ENCODE assay signal across 8 mouse cellular contexts in the genomic region with DNA sequence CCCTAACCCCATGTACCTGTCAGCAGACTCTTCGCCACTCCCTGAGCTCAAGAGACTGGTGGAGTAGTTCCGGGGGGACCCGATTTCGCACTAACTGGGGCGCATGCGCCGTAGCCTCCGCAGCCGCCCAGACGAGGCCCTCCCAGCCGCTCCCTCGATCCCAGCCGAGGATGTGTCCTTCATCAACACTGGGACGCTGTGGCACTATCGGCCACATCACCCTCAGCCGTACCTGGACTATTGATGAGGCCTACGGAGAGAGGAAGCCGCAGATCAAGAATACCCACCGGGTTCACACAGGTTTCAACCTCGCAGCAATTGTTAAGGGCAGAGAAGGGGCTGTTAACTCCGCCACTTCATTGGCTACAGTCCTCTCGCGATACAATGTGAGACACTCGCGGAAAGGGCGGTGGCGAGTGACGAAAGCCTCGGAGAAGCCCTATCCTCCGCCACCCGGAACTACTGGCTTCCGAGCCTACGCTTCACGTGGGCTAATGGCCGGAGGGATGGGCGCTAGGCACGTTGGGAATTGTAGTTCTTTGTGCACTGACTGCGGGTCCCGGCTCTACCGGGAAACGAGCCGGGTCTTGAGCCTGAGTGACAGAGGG. TPM values are rescaled to one million over a fixed set of nuclear protein-coding genes. Genes with fewer than 3 reads are reported as not detected.
DNase-seq lines count a peak whose midpoint lies in the region; ATAC-seq and TF ChIP-seq lines count a peak whose summit lies in the region.

No protein-coding gene starts in this region.

- H3K4me2 ChIP-seq in CH12.LX (ENCODE audit: insufficient read depth, low read depth, poor library complexity, severe bottlenecking), result peak overlapping the region; percentile 96
- peak overlapping the region; percentile 86 for H3K4me2 ChIP-seq in forebrain, embryonic 11.5 days (ENCODE audit: low read depth, low read length, severe bottlenecking)
- peak overlapping the region; percentile 94 for H3K4me2 ChIP-seq in heart, embryonic 16.5 days (ENCODE audit: low read depth, low read length)
- peak overlapping the region; percentile 89 for H3K4me2 ChIP-seq in liver, embryonic 15.5 days
- peak overlapping the region; percentile 87 for H3K4me2 ChIP-seq in neural tube, embryonic 12.5 days (replicated peaks)

- no peak for TF ChIP-seq EP300 in CH12.LX (IDR thresholded peaks at IDR 0.05; ENCODE audit: low read length)

- peak; percentile 93 for TF ChIP-seq POLR2A in CH12.LX (IDR thresholded peaks at IDR 0.05; ENCODE audit: low read depth, low read length)

- peak overlapping the region; percentile 87 for H3K9ac ChIP-seq in CH12.LX (ENCODE audit: insufficient read depth, low read depth)
- peak overlapping the region; percentile 80 for H3K9ac ChIP-seq in forebrain, embryonic 11.5 days (ENCODE audit: low read length)
- peak overlapping the region; percentile 94 for H3K9ac ChIP-seq in heart, embryonic 16.5 days (ENCODE audit: low read length)
- peak overlapping the region; percentile 94 for H3K9ac ChIP-seq in liver, embryonic 15.5 days
- peak overlapping the region; percentile 94 for H3K9ac ChIP-seq in neural tube, embryonic 12.5 days

- peaks cover 5 to 20% of the 10 kb centered on the region in 2 experiments; a peak in 3 of 4 replicates for H3K4me1 ChIP-seq in CH12.LX (ENCODE audit: control insufficient read depth in 1 of 2, insufficient read depth in 2 of 2)
- H3K4me1 ChIP-seq in forebrain, embryonic 11.5 days (replicated peaks; ENCODE audit: control insufficient read depth, insufficient read depth, low read length), result peaks cover 2% of the 10 kb centered on the region; the same call in 1 of the 2 replicates
- H3K4me1 ChIP-seq in heart, embryonic 16.5 days (ENCODE audit: control insufficient read depth, insufficient read depth, low read length), result peaks cover 15% of the 10 kb centered on the region
- H3K4me1 ChIP-seq in liver, embryonic 15.5 days (replicated peaks), result peaks cover 34% of the 10 kb centered on the region
- H3K4me1 ChIP-seq in neural tube, embryonic 12.5 days, result peaks cover 13% of the 10 kb centered on the region

- ATAC-seq in forebrain, embryonic 11.5 days (replicated peaks; ENCODE audit: low FRiP score), result peak; percentile 95
- peak; percentile 95 for ATAC-seq in heart, embryonic 16.5 days (replicated peaks; ENCODE audit: extremely low read depth, insufficient read depth, low FRiP score)
- ATAC-seq in liver, embryonic 15.5 days (ENCODE audit: insufficient read depth), result peak; percentile 86
- peak; percentile 96 for ATAC-seq in neural tube, embryonic 12.5 days (ENCODE audit: low FRiP score, low read depth)

- dilution Hi-C loops in CH12.LX (cut with MboI; ENCODE audit: extremely low pct_ligation_motif_present, extremely low pct_unique_long_range_greater_than_20kb, low sequenced_read_pairs), result no loop called here

- TF ChIP-seq CTCF in CH12.LX (conservative IDR thresholded peaks at IDR 0.05 in 1 of 2, IDR thresholded peaks at IDR 0.05 in 1 of 2; ENCODE audit: low read depth in 2 of 2, low read length in 2 of 2), result no peak

- in situ Hi-C loops in CH12.LX (cut with MboI; ENCODE audit: low pct_ligation_motif_present, low pct_unique_long_range_greater_than_20kb, low sequenced_read_pairs), result no loop called here

- H3K27ac ChIP-seq in CH12.LX (ENCODE audit: insufficient read depth, low read depth), result peak overlapping the region; percentile 78
- H3K27ac ChIP-seq in forebrain, embryonic 11.5 days (ENCODE audit: low read depth, low read length), result peak overlapping the region; percentile 93
- peak overlapping the region; percentile 94 for H3K27ac ChIP-seq in heart, embryonic 16.5 days (ENCODE audit: low read length)
- H3K27ac ChIP-seq in liver, embryonic 15.5 days (replicated peaks), result peak overlapping the region; percentile 93
- peak overlapping the region; percentile 38; the same call in 1 of the 2 replicates for H3K27ac ChIP-seq in neural tube, embryonic 12.5 days

- no peaks in the 10 kb centered on the region for H3K9me3 ChIP-seq in CH12.LX (replicated peaks; ENCODE audit: low read length)
- H3K9me3 ChIP-seq in forebrain, embryonic 11.5 days (ENCODE audit: control insufficient read depth, low read length), result no peaks in the 10 kb centered on the region
- no peaks in the 10 kb centered on the region for H3K9me3 ChIP-seq in heart, embryonic 16.5 days (replicated peaks; ENCODE audit: control insufficient read depth, low read length)
- no peaks in the 10 kb centered on the region for H3K9me3 ChIP-seq in liver, embryonic 15.5 days (replicated peaks)
- H3K9me3 ChIP-seq in neural tube, embryonic 12.5 days, result no peaks in the 10 kb centered on the region

- H3K36me3 ChIP-seq in CH12.LX (replicated peaks in 1 of 2; ENCODE audit: control insufficient read depth in 1 of 2, insufficient read depth in 1 of 2, low read length in 1 of 2), result peaks cover 29 to 43% of the 10 kb centered on the region in 2 experiments
- H3K36me3 ChIP-seq in forebrain, embryonic 11.5 days (ENCODE audit: control insufficient read depth, insufficient read depth, low read length), result peaks cover 10% of the 10 kb centered on the region
- H3K36me3 ChIP-seq in heart, embryonic 16.5 days (ENCODE audit: control insufficient read depth, insufficient read depth), result peaks cover 24% of the 10 kb centered on the region
- H3K36me3 ChIP-seq in liver, embryonic 15.5 days (replicated peaks), result peaks cover 43% of the 10 kb centered on the region
- H3K36me3 ChIP-seq in neural tube, embryonic 12.5 days, result peaks cover 34% of the 10 kb centered on the region

- H3K27me3 ChIP-seq in CH12.LX (replicated peaks), result no peaks in the 10 kb centered on the region
- no peaks in the 10 kb centered on the region for H3K27me3 ChIP-seq in forebrain, embryonic 11.5 days (ENCODE audit: control insufficient read depth, insufficient read depth, low read length)
- H3K27me3 ChIP-seq in heart, embryonic 16.5 days (ENCODE audit: control insufficient read depth, insufficient read depth, low read length), result no peaks in the 10 kb centered on the region
- no peaks in the 10 kb centered on the region for H3K27me3 ChIP-seq in liver, embryonic 15.5 days
- no peaks in the 10 kb centered on the region for H3K27me3 ChIP-seq in neural tube, embryonic 12.5 days (replicated peaks)

- H3K79me2 ChIP-seq in CH12.LX (replicated peaks; ENCODE audit: control insufficient read depth, extremely low read depth, insufficient read depth, poor library complexity, severe bottlenecking), result peaks cover 58% of the 10 kb centered on the region

- DNase-seq in CH12.LX (ENCODE audit: extremely low read depth), result peak; percentile 99
- DNase-seq in c-Kit-positive CD71-positive TER-119-negative erythroid progenitor cells, embryonic 14.5 days (ENCODE audit: low read depth), result peak; percentile 98
- DNase-seq in forebrain, embryonic 11.5 days (ENCODE audit: low spot score), result peak; percentile 97
- DNase-seq in kidney, postnatal 36 days, result peak; percentile 98 to 99
- peak; percentile 99 for DNase-seq in telencephalon, adult 2 months (ENCODE audit: low read depth, low spot score)

- peak overlapping the region; percentile 81 to 97 (median 82) for H3K4me3 ChIP-seq in CH12.LX (replicated peaks in 1 of 3; ENCODE audit: low read depth in 2 of 3, low read length in 2 of 3, poor library complexity in 1 of 3)
- H3K4me3 ChIP-seq in forebrain, embryonic 11.5 days (ENCODE audit: low read depth, low read length), result peak overlapping the region; percentile 91
- peak overlapping the region; percentile 86 for H3K4me3 ChIP-seq in heart, embryonic 16.5 days (ENCODE audit: low read length)
- H3K4me3 ChIP-seq in liver, embryonic 15.5 days (replicated peaks), result peak overlapping the region; percentile 98
- H3K4me3 ChIP-seq in neural tube, embryonic 12.5 days, result peak overlapping the region; percentile 95

- under 1% methylated on average over 42 of the region's 42 CpGs for WGBS in forebrain, embryonic 11.5 days
- WGBS in heart, embryonic 16.5 days, result under 1% methylated on average over 42 of the region's 42 CpGs
- WGBS in liver, embryonic 15.5 days (ENCODE audit: insufficient replicate concordance), result under 1% methylated on average over 42 of the region's 42 CpGs
- under 1% methylated on average over 42 of the region's 42 CpGs for WGBS in neural tube, embryonic 12.5 days

- TF ChIP-seq RAD21 in CH12.LX (IDR thresholded peaks at IDR 0.05; ENCODE audit: low read depth, low read length), result no peak

TF ChIP-seq in CH12.LX, 34 proteins besides CTCF, POLR2A, EP300 and RAD21 (continues in another document):
- TF ChIP-seq MAFK (IDR thresholded peaks at IDR 0.05; ENCODE audit: insufficient replicate concordance, low read length) (no peak), SIN3A (IDR thresholded peaks at IDR 0.05; ENCODE audit: low read length) (peak; percentile 80; the same call in 1 of the 2 replicates), MXI1 (IDR thresholded peaks at IDR 0.05; ENCODE audit: low read depth, low read length) (peak; percentile 81; the same call in 1 of the 2 replicates), IRF4 (IDR thresholded peaks at IDR 0.05; ENCODE audit: low read depth, low read length) (no peak)

RNA-seq across cellular contexts. Expression of gene Txndc9, which starts 0.7 kb away (rescaled TPM):
- 44.1 and 56.7 TPM in 2 replicates for total RNA-seq in CH12.LX (2012; rRNA removed)
- total RNA-seq in CH12.LX (2014; rRNA removed), result 82.1 and 90.8 TPM in 2 replicates
- polyA plus RNA-seq in CH12.LX (2012; ENCODE audit: insufficient read length, low read depth), result 99.5 and 108 TPM in 2 replicates
- polyA plus RNA-seq in forebrain, embryonic 11.5 days (2014; fragmentation: Nextera tagmentation; extraction: Ambion mirVana), result 147 and 163 TPM in 2 replicates
- polyA plus RNA-seq in heart, embryonic 16.5 days (2015; fragmentation: Nextera tagmentation; extraction: Ambion mirVana), result 110 and 113 TPM in 2 replicates
- 58.6 and 60.3 TPM in 2 replicates for polyA plus RNA-seq in liver, embryonic 15.5 days (2015; fragmentation: Nextera tagmentation; extraction: Ambion mirVana)
- 158 and 169 TPM in 2 replicates for polyA plus RNA-seq in neural tube, embryonic 12.5 days (2016; fragmentation: Nextera tagmentation; extraction: Ambion mirVana)

RNA-seq across cellular contexts. Expression of gene Eif5b, which starts 0.8 kb away (rescaled TPM):
- total RNA-seq in CH12.LX (2012; rRNA removed) (20.1 and 22.2 TPM in 2 replicates), CH12.LX (2014; rRNA removed) (23.5 and 29.8 TPM in 2 replicates)
- 99.5 and 101 TPM in 2 replicates for polyA plus RNA-seq in CH12.LX (2012; ENCODE audit: insufficient read length, low read depth)
- 30.2 and 32.6 TPM in 2 replicates for polyA plus RNA-seq in forebrain, embryonic 11.5 days (2014; fragmentation: Nextera tagmentation; extraction: Ambion mirVana)
- polyA plus RNA-seq in heart, embryonic 16.5 days (2015; fragmentation: Nextera tagmentation; extraction: Ambion mirVana), result 15.6 and 16.5 TPM in 2 replicates
- 12.7 and 14.2 TPM in 2 replicates for polyA plus RNA-seq in liver, embryonic 15.5 days (2015; fragmentation: Nextera tagmentation; extraction: Ambion mirVana)
- 26.6 and 27.5 TPM in 2 replicates for polyA plus RNA-seq in neural tube, embryonic 12.5 days (2016; fragmentation: Nextera tagmentation; extraction: Ambion mirVana)

RNA-seq across cellular contexts. Expression of gene Lyg1, which starts 39.4 kb away (rescaled TPM):
- total RNA-seq in CH12.LX (2012; rRNA removed) (not detected in 2 replicates), CH12.LX (2014; rRNA removed) (not detected in 2 replicates)
- polyA plus RNA-seq in CH12.LX (2012; ENCODE audit: insufficient read length, low read depth), result not detected in 2 replicates
- not detected in 2 replicates for polyA plus RNA-seq in forebrain, embryonic 11.5 days (2014; fragmentation: Nextera tagmentation; extraction: Ambion mirVana)
- polyA plus RNA-seq in heart, embryonic 16.5 days (2015; fragmentation: Nextera tagmentation; extraction: Ambion mirVana), result not detected in 2 replicates
- polyA plus RNA-seq in liver, embryonic 15.5 days (2015; fragmentation: Nextera tagmentation; extraction: Ambion mirVana), result not detected in 2 replicates
- polyA plus RNA-seq in neural tube, embryonic 12.5 days (2016; fragmentation: Nextera tagmentation; extraction: Ambion mirVana), result not detected in 2 replicates

Comparison
In these comparisons a context has a peak if more than half of its experiments do, and no peak if none do; other contexts are left out.
1. Peak in every context shown above with its lines: DNase-seq, ATAC-seq, H3K4me3 ChIP-seq and H3K27ac ChIP-seq.
2. H3K27ac ChIP-seq: peak in every context shown above with its lines; median percentile 94 in heart, embryonic 16.5 days; 93 in forebrain, embryonic 11.5 days; 93 in liver, embryonic 15.5 days; 78 in CH12.LX; 38 in neural tube, embryonic 12.5 days.